Mouse (Mus musculus): ENCODE results near the gene Hfe2.
A peak's percentile ranks its signal among the peaks of the same experiment; 100 is the strongest.

Gene Hfe2

GRCm38 (mm10) chr3:96526864-96527542 is 2.0 kb downstream of the Hfe2 start:
- no peak for DNase-seq (ENCODE audit: extremely low read depth, low read depth)

DNA sequence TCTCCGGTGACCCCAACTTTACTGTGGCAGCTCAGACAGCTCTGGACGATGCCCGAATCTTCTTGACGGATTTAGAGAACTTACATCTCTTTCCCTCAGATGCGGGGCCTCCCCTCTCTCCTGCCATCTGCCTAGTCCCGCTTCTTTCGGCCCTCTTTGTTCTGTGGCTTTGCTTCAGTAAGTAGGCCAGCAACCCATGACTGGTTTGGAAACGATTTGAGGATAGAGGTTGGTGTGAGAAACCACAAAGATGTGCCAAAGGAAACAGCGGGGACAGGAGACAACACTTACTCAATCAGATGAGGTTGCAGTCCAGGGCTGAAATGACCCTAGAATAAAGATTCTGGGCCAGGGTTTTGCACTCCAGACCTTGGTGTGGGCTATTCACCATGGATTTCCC is 3.5 kb downstream of the Hfe2 start:
- DNase-seq (ENCODE audit: extremely low read depth, low read depth) = no peak

GRCm38 (mm10) chr3:96532050-96532449 is 7.1 kb downstream of the Hfe2 start:
- no peak for DNase-seq (ENCODE audit: extremely low read depth, low read depth)

GRCm38 (mm10) chr3:96534300-96534699 is 9.3 kb downstream of the Hfe2 start:
- DNase-seq (ENCODE audit: extremely low read depth, low read depth) = no peak

DNA sequence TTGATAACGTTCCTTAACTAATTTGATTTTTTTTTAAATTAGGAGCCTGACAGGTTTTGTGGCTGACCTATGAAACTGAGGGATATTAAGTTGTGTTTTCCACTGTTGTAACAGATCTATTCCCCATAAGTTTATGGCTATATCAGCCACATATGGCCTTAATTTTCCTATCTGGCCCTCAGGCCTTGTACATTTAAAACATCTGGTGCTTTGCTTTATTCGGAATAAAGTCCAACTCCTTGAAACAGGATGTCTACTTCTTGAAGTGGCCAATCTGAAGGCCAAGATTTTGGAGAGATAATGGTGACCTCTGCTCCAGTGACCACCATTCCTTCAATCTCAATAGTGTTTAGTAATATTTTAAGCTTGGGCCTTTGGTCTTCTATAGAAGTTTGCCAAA is 14.3 kb downstream of the Hfe2 start:
- no peak for DNase-seq (ENCODE audit: extremely low read depth, low read depth)

GRCm38 (mm10) chr3:96540740-96541139 is 15.8 kb downstream of the Hfe2 start:
- DNase-seq (ENCODE audit: extremely low read depth, low read depth) = no peak

DNA sequence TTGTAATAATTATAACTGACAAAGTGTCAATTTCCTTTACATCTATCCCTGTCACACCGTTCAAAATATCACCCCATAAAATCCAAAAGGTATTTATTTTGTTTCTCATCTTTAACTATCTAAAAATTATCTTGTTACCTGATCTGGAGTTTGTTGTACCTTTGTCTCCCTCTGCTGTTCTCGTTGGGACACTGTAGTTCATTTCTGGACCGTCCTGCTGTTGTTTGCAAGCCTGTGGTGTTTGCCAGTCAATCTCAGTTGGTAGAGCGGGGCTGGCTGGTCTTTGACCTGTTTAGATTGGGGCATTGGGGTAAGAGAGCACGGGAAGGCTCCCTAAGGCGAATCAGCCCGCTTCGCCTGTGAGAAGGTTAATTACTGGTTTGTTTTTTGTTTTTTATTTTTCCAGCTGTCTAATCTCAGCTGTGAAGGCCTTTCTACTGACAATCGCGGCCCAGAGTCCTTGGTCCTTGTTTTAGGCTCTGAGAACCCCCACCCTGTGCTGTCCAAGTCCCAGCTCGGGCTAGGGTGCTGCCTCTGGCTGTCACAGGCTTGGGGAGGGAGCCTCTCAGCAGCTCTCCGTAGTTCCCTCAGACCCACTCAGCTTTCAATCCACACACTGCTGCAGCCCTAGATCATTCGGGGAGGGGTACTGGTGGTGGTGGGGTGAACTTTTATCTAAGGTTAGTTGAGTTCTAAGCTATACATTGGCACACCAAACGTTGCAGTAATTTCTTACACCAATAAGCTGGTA is 16.5 kb downstream of the Hfe2 start:
- no peak for DNase-seq (ENCODE audit: extremely low read depth, low read depth)

- no peak for DNase-seq (ENCODE audit: extremely low read depth, low read depth)
Measured at GRCm38 (mm10) chr3:96542554-96542953, 17.6 kb downstream of the Hfe2 start.

GRCm38 (mm10) chr3:96543345-96543744 is 18.4 kb downstream of the Hfe2 start:
- DNase-seq (ENCODE audit: extremely low read depth, low read depth) = no peak

DNA sequence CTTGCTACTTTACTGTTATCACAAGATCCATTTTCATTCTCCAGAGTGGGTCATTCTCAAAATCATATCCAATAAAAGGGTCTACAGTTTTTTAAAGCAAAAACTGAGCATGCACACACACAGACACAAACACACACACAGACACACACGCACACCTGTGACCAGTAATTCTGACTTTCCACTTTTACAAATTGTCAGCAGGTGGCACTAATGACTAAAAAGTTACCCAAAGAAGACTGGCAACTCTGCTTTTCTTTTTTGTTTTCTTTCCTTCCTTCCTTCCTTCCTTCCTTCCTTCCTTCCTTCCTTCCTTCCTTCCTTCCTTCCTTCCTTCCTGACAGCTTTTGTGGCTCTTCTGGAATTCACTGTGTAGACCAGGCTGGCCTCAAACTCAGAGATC is 20.6 kb downstream of the Hfe2 start:
- no peak for DNase-seq (ENCODE audit: extremely low read depth, low read depth)

DNA sequence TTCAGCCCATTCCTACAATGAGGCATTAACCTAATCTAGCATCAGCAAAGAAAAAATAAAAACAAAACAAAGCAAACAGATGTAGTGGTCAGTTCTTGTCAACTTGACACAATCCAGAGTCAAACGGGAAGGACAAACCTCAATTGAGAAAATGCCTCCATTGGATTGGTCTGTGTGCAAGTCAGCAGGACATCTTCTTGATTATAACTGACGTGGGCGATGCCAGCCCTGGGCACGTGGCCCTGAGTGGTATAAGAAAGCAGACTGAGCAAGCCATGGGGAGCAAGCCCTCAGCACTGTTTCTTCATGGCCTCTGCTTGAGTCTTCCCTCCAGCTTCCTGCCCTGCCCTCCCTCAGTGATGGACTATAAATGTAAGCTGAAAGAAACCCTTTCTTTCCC is 21.9 kb downstream of the Hfe2 start:
- DNase-seq (ENCODE audit: extremely low read depth, low read depth) = no peak

DNA sequence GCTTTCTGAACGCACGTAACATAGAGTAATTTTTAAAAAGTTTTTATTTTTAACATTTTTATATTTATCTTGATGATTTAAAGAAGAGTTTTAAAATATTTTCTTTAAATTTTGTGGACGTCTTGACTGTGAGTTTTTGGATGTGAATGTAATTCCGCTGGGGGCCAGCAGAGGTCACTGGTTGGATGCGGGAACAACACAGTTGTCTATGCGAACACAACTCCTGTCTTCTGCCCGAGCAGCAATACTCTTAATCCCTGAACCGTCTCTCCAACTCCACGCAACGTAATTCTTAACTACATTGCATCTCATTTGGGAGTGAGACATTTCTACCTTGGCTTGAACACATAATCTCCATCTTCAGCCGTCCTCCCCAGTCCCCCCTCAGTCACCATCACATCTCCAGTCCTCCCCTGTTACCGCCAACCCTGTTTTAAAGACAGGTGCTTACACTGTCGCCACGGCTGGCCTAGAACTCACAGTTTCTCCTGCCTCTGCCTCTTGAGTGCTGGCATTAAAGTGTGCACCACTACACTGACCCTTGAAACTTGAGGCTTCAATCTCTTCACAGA is 22.5 kb downstream of the Hfe2 start:
- peak; percentile 78 for DNase-seq (ENCODE audit: extremely low read depth, low read depth)

- DNase-seq (ENCODE audit: extremely low read depth, low read depth) = no peak
Measured at GRCm38 (mm10) chr3:96548824-96549223, 23.9 kb downstream of the Hfe2 start.

DNA sequence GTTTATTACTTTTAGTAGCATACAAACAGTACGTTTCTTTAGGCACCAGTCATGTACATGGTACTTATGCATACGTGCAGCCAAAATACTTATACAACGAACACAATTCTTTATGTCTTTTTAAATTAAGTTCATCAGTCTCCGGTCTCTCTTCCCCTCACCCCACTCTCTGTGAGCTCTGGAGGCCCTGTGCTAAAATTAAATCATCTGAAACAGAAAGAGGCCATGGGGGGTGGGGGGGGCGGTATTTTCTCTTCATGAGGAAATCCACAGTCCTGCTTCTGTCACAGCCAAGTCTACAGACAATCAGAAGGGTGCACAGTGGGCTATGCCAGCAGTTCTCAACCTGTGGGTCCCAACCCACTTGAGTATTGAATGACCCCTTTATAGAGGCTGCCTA is 24.4 kb downstream of the Hfe2 start:
- no peak for DNase-seq (ENCODE audit: extremely low read depth, low read depth)

GRCm38 (mm10) chr3:96551203-96551602 is 26.2 kb downstream of the Hfe2 start:
- peak; percentile 92 for DNase-seq (ENCODE audit: extremely low read depth, low read depth)

GRCm38 (mm10) chr3:96551890-96552289 is 26.9 kb downstream of the Hfe2 start:
- DNase-seq (ENCODE audit: extremely low read depth, low read depth) = no peak

DNA sequence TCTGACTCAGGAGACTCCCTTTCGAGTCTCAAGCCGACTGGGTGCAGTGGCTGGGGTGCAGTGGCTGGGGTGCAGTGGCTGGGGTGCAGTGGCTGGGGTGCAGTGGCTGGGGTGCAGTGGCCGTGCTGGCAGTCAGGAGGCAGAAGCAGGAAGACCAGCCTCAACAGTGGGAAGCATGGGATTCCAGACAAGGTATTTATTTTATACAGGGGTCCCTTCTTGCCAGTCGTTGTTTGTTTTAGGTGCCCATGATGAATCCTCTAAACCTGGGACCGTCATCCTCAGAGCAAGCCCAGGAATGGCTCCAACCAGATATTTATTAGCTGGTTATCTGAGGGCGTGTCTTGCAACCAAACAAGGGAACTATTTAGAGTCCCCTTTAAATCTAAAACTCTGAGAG is 28.6 kb downstream of the Hfe2 start:
- no peak for DNase-seq (ENCODE audit: extremely low read depth, low read depth)

DNA sequence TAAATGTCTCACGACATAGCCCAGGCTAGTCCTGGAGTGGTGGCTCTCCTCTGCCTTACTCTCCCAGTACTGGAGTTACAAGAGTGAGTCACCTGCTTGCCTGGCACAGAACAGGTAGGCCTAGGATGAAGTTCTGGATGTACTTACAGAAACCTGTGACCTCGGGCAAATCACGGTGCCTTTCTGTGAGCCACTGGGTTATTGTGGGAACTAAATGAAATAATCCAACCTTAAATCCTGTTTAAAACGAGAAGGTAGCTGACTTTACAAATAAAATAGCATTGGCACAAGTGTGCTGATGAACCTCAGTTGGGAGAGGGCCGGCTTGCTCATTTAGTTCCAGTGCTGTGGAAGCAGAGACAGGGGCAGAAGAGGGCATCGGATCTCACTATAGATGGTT is 29.3 kb downstream of the Hfe2 start:
- DNase-seq (ENCODE audit: extremely low read depth, low read depth) = no peak

DNA sequence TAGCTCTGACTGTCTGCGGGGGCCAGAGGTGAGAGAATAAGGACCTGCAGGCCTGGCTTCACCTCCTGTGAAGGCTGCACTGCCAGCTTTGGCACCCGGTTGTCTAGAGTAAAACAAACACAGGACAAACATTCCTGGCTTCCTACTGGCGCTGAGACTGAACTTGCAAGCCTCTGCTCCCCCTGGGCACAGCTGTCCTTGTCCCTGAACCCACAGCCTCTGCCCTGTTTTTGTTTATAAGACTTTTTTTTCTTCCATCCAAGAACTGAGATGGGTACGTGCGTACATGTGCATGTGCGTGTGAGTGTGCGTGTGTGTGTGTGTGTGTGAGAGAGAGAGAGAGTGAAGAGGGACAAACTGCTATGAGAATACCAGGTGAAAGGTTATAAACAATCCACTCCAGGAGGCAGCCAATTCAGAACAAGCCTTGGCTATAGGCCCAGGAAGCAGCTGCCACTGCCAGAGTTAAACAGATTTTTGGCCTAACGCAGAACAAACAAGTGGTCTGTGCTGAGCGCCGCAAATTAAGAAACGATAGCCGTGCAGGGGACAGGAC is 30.1 kb downstream of the Hfe2 start:
- no peak for DNase-seq (ENCODE audit: extremely low read depth, low read depth)

DNA sequence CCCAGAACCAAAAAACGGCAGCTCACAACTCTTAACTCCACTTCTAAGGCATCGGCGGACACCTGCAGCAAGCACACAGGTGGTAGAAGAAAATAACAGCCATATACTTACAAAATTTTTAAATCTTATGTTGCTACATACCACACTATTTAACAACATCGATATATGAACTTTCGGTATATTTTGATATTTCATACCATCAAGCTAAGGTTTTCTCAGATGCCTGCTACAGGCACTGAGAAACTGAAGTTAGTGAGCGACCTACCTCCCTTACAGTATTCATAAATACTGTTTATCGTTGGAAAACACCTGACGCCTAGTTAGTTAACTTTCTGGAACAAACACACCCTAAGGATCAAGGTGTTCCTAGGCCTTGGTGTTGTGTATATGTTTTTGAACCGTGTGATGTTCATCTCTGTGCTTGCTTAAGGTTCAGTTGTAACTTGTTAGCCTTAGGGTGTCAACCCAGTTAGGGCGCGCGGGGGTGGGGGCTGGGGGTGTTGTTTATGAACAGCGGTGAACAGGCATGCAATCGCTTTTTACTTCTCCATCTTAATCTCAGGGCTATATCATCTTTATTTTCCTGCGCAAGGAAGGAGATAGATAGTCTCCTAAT is 31.1 kb downstream of the Hfe2 start:
- DNase-seq (ENCODE audit: extremely low read depth, low read depth) = no peak

- peak; percentile 91 for DNase-seq (ENCODE audit: extremely low read depth, low read depth)
Measured at GRCm38 (mm10) chr3:96556651-96557635, 32.0 kb downstream of the Hfe2 start.

Measured in MEL-GATA-1-ER (cell line).